15 mouse cellular contexts compared by ENCODE assay signal in genomic region chr11:7071617-7072016, GRCm38 (mm10). TPM values are rescaled to one million over a fixed set of nuclear protein-coding genes. Genes with fewer than 3 reads are reported as not detected.
DNase-seq lines count a peak whose midpoint lies in the region; ATAC-seq lines count a peak whose summit lies in the region.
"Had no signal": no experiment of that assay in that cellular context is flagged by ENCODE, and none has a peak within 500 bp of the region (broad histone marks: within the 10 kb centered on the region; RNA-seq: fewer than 3 reads in every experiment).

No protein-coding gene starts in this region.

- peaks cover 41% of the 10 kb centered on the region for H3K4me1 ChIP-seq in heart, embryonic 10.5 days
- H3K4me1 ChIP-seq in heart, embryonic 12.5 days (replicated peaks): peaks cover 14% of the 10 kb centered on the region
- H3K4me1 ChIP-seq in kidney, embryonic 15.5 days: peaks cover 14% of the 10 kb centered on the region
- H3K4me1 ChIP-seq in midbrain, embryonic 13.5 days (replicated peaks): 0 out of 2 replicates have a peak, but pooled peaks cover 6% of the 10 kb centered on the region
- H3K4me1 ChIP-seq in midbrain, embryonic 10.5 days: peaks cover 11% of the 10 kb centered on the region

- no peak overlapping the region for H3K9ac ChIP-seq in heart, embryonic 12.5 days
- H3K9ac ChIP-seq in kidney, embryonic 15.5 days: no peak overlapping the region
- no peak overlapping the region for H3K9ac ChIP-seq in midbrain, embryonic 13.5 days (replicated peaks)
- H3K9ac ChIP-seq: embryonic facial prominence, embryonic 12.5 days; forebrain, embryonic 15.5 days; heart, embryonic 15.5 days had no signal

- ATAC-seq in heart, embryonic 12.5 days (ENCODE audit: insufficient number of reproducible peaks, low FRiP score): no peak
- peak; percentile 54 for ATAC-seq in kidney, embryonic 15.5 days (replicated peaks; ENCODE audit: low FRiP score)
- peak; percentile 9; the same call in 1 of the 2 replicates for ATAC-seq in midbrain, embryonic 13.5 days
- ATAC-seq: forebrain, embryonic 15.5 days; hindbrain, postnatal 0 days had no signal

- H3K9me3 ChIP-seq in heart, embryonic 10.5 days: no peaks in the 10 kb centered on the region
- H3K9me3 ChIP-seq in heart, embryonic 12.5 days (replicated peaks): no peaks in the 10 kb centered on the region
- no peaks in the 10 kb centered on the region for H3K9me3 ChIP-seq in kidney, embryonic 15.5 days (replicated peaks)
- H3K9me3 ChIP-seq in midbrain, embryonic 13.5 days: no peaks in the 10 kb centered on the region
- no peaks in the 10 kb centered on the region for H3K9me3 ChIP-seq in midbrain, embryonic 10.5 days (replicated peaks)
- H3K9me3 ChIP-seq: embryonic facial prominence, embryonic 12.5 days; forebrain, embryonic 15.5 days; heart, embryonic 15.5 days had no signal

- 0 out of 2 replicates have a peak overlapping the region, but pooled peaks have one; percentile 29 for H3K27ac ChIP-seq in heart, embryonic 10.5 days
- no peak overlapping the region for H3K27ac ChIP-seq in heart, embryonic 12.5 days (ENCODE audit: poor library complexity, severe bottlenecking)
- H3K27ac ChIP-seq in kidney, embryonic 15.5 days: no peak overlapping the region
- no peak overlapping the region for H3K27ac ChIP-seq in midbrain, embryonic 13.5 days
- no peak overlapping the region; the same call in 1 of the 2 replicates for H3K27ac ChIP-seq in midbrain, embryonic 10.5 days (replicated peaks)
- H3K27ac ChIP-seq: embryonic facial prominence, embryonic 12.5 days; forebrain, embryonic 15.5 days; heart, embryonic 15.5 days; hindbrain, postnatal 0 days had no signal

- no peak overlapping the region for H3K4me3 ChIP-seq in heart, embryonic 10.5 days
- no peak overlapping the region for H3K4me3 ChIP-seq in heart, embryonic 12.5 days
- H3K4me3 ChIP-seq in kidney, embryonic 15.5 days (replicated peaks): no peak overlapping the region
- H3K4me3 ChIP-seq in midbrain, embryonic 13.5 days (replicated peaks): no peak overlapping the region
- H3K4me3 ChIP-seq in midbrain, embryonic 10.5 days: no peak overlapping the region
- H3K4me3 ChIP-seq: embryonic facial prominence, embryonic 12.5 days; forebrain, embryonic 15.5 days; heart, embryonic 15.5 days had no signal

- no peaks in the 10 kb centered on the region for H3K36me3 ChIP-seq in heart, embryonic 10.5 days
- H3K36me3 ChIP-seq in heart, embryonic 12.5 days: no peaks in the 10 kb centered on the region
- no peaks in the 10 kb centered on the region for H3K36me3 ChIP-seq in kidney, embryonic 15.5 days
- no peaks in the 10 kb centered on the region for H3K36me3 ChIP-seq in midbrain, embryonic 13.5 days
- H3K36me3 ChIP-seq in midbrain, embryonic 10.5 days: no peaks in the 10 kb centered on the region
- H3K36me3 ChIP-seq: embryonic facial prominence, embryonic 12.5 days; forebrain, embryonic 15.5 days; heart, embryonic 15.5 days had no signal

- 63% methylated on average over 6 of the region's 6 CpGs for WGBS in heart, embryonic 10.5 days
- WGBS in heart, embryonic 12.5 days: 57% methylated on average over 6 of the region's 6 CpGs
- 34% methylated on average over 6 of the region's 6 CpGs for whole genome bisulfite sequencing in kidney, embryonic 15.5 days
- 66% methylated on average over 6 of the region's 6 CpGs for WGBS in midbrain, embryonic 13.5 days
- 68% methylated on average over 6 of the region's 6 CpGs for WGBS in midbrain, embryonic 10.5 days

- no peak overlapping the region for H3K4me2 ChIP-seq in heart, embryonic 12.5 days
- H3K4me2 ChIP-seq in kidney, embryonic 15.5 days: no peak overlapping the region
- H3K4me2 ChIP-seq in midbrain, embryonic 13.5 days (replicated peaks): no peak overlapping the region
- H3K4me2 ChIP-seq: embryonic facial prominence, embryonic 12.5 days; forebrain, embryonic 15.5 days; heart, embryonic 15.5 days had no signal

- no peak for DNase-seq in heart, embryonic 10.5 days (ENCODE audit: low spot score)
- DNase-seq in kidney, postnatal 10 days: no peak
- DNase-seq in midbrain, embryonic 10.5 days (ENCODE audit: low spot score): no peak
- DNase-seq: adrenal gland, adult 8-10 months; adrenal gland, postnatal 36 days; gastrocnemius, postnatal 36 days; heart, adult 11 months; heart, postnatal 14 days had no signal

- H3K27me3 ChIP-seq in heart, embryonic 10.5 days (ENCODE audit: insufficient read depth, poor library complexity, severe bottlenecking): peaks cover 11% of the 10 kb centered on the region; the same call in 1 of the 2 replicates
- peaks cover 29% of the 10 kb centered on the region for H3K27me3 ChIP-seq in heart, embryonic 12.5 days (replicated peaks)
- H3K27me3 ChIP-seq in kidney, embryonic 15.5 days: peaks cover 11% of the 10 kb centered on the region
- H3K27me3 ChIP-seq in midbrain, embryonic 13.5 days: no peaks in the 10 kb centered on the region
- H3K27me3 ChIP-seq in midbrain, embryonic 10.5 days (ENCODE audit: low read depth, poor library complexity, severe bottlenecking): peaks cover 13% of the 10 kb centered on the region
- H3K27me3 ChIP-seq: forebrain, embryonic 15.5 days had no signal

RNA-seq across cellular contexts. Expression of gene Adcy1, which starts 8.3 kb away (rescaled TPM):
- polyA plus RNA-seq in heart, embryonic 10.5 days (2016; fragmentation: Nextera tagmentation; extraction: Ambion mirVana): 1.9 and 2.0 TPM in 2 replicates
- 1.2 and 1.3 TPM in 2 replicates for polyA plus RNA-seq in heart, embryonic 12.5 days (2016; fragmentation: Nextera tagmentation; extraction: Ambion mirVana)
- polyA plus RNA-seq in kidney, embryonic 15.5 days (2015; fragmentation: Nextera tagmentation; extraction: Ambion mirVana): 1.4 and 1.5 TPM in 2 replicates
- polyA plus RNA-seq in midbrain, embryonic 13.5 days (2015; fragmentation: Nextera tagmentation; extraction: Ambion mirVana): 2.8 and 3.0 TPM in 2 replicates
- 1.2 and 1.4 TPM in 2 replicates for polyA plus RNA-seq in midbrain, embryonic 10.5 days (2016; fragmentation: Nextera tagmentation; extraction: Ambion mirVana)
